Mouse (Mus musculus): Measurements from ENCODE around the gene Vmn1r149.
"Not testable (repeated sequence)": the region's sequence is repeated elsewhere in the genome, so short reads cannot be mapped to it uniquely, and the experiment has no call there.

The Vmn1r149 gene

GRCm38 (mm10) chr7:22438129-22438528 lies at the start of gene Vmn1r149:
Vmn1r149 (minus strand) TSS chr7:22438229.
- ATAC-seq (ENCODE audit: insufficient number of reproducible peaks, low FRiP score, low TSS enrichment) = not testable (repeated sequence)

GRCm38 (mm10) chr7:22463975-22464374 lies 25.9 kb upstream of the Vmn1r149 start, which contains the start of gene Gm10665:
Gm10665 (minus strand) TSS chr7:22464075.
- not testable (repeated sequence) for ATAC-seq (ENCODE audit: insufficient number of reproducible peaks, low FRiP score, low TSS enrichment)

GRCm38 (mm10) chr7:22413283-22413682 lies 24.7 kb downstream of the Vmn1r149 start, which contains the start of gene Vmn1r148:
Vmn1r148 (plus strand) TSS chr7:22413583.
- not testable (repeated sequence) for ATAC-seq (ENCODE audit: insufficient number of reproducible peaks, low FRiP score, low TSS enrichment)
